Mouse (Mus musculus) heart, adult 9 months (tissue): ENCODE measurements around the gene Prss3.
"Not testable (repeated sequence)": the region's sequence is repeated elsewhere in the genome, so short reads cannot be mapped to it uniquely, and the experiment has no call there.

Source experiments
- DNase-seq, 2 experiments: peaks; one replicate each; pipeline ENCODE4 v3.0.0; 2022; ENCODE audit warnings: low spot score in 2 of 2

The Prss3 gene

DNA sequence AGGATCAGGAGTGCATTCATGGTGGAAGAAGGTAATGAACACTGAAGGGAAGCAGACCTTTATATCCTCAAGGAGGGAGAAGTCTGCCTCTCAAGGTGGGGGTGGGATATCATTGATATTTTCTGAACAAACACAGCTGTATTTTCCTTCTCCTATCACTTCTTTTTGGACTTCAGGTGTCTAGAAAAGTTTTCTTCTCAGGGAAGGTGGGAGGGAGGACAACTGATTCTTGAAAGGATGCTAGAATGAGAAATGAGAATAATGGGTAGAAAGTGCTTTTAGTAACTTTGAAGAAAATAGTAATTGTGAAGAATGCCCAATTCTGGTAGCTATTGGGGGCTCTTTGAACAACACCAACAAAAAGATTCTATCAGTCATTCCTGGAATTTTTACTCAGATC lies at the start of gene Prss3:
TSS of gene Prss3 (minus strand) at position 101 of the 400 bp plus-strand sequence.
- not testable (repeated sequence) for DNase-seq

- not testable (repeated sequence) for DNase-seq
Observed at GRCm38 (mm10) chr6:41392056-41392455, 14.6 kb upstream of the Prss3 start, which contains the start of gene Gm5771. Gene Gm5771, plus strand, starts transcription at chr6:41392356.

- DNase-seq, result not testable (repeated sequence)
Observed at GRCm38 (mm10) chr6:41391640-41392039, 14.2 kb upstream of the Prss3 start.

- no peak for DNase-seq
Observed at GRCm38 (mm10) chr6:41386781-41387180, 9.3 kb upstream of the Prss3 start.

DNA sequence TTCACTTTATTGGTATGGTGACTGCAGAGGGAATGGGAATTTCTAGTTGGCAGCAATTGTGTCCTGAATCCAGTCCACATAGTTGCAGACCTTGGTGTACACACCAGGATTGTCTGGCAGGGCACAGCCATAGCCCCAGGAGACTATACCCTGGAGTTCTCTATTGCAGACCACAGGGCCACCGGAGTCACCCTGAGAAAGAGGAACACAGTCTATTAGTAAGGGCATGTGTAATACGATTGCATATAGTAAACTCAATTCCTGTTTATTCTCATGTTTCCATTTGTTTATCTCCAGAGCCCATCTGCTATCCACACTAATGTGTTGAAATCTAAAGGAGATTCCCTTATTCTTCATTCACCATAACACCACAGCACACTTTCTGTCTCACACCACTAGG lies 3.7 kb downstream of the Prss3 start:
- DNase-seq, result not testable (repeated sequence)

DNA sequence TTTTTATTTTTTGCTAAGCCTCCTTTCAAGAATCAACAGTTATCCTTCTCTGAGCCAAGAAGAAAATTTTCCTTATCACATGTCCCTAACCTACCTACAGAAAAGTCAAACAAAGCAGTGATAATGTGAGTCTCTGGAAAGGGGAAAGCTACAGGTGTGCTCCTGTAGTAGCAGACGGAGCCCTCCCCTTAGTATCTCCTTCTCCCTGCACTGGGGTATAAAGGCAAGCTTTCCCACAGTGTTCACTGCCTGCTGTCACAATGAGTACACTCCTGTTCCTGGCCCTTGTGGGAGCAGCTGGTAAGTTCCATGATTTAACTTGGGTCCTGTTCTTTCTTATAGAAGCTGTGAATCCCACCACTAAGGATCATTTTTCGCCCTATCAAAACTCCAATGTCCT lies 23.5 kb downstream of the Prss3 start, which contains the start of gene Try10:
TSS of gene Try10 (plus strand) at position 174 of the 400 bp plus-strand sequence.
- no peak for DNase-seq
